Mouse (Mus musculus): ENCODE results near the gene Nhsl1. TPM values are rescaled to one million over a fixed set of nuclear protein-coding genes. Genes with fewer than 3 reads are reported as not detected.

The Nhsl1 gene
- polyA plus RNA-seq (2015; fragmentation: Illumina TruSeq; extraction: RNeasy Lipid Tissue Mini Kit (QIAGEN cat#74804); ENCODE audit: low read depth, low replicate concordance): 11.1 TPM

GRCm38 (mm10) chr10:18318916-18319481 lies at the start of gene Nhsl1:
Gene Nhsl1 (plus strand): TSS chr10:18318985.

GRCm38 (mm10) chr10:18545813-18546235 lies 227.0 kb downstream of the Nhsl1 start, which contains the start of gene Hebp2:
Gene Hebp2 (minus strand): TSS chr10:18546076.

Other genes starting within 250 kb of the Nhsl1 start
- gene Ect2l, start 108.1 kb upstream of the Nhsl1 start, polyA plus RNA-seq (2015; fragmentation: Illumina TruSeq; extraction: RNeasy Lipid Tissue Mini Kit (QIAGEN cat#74804); ENCODE audit: low read depth, low replicate concordance): 0.25 TPM
- 49.7 TPM for gene Ccdc28a, start 84.0 kb upstream of the Nhsl1 start, polyA plus RNA-seq (2015; fragmentation: Illumina TruSeq; extraction: RNeasy Lipid Tissue Mini Kit (QIAGEN cat#74804); ENCODE audit: low read depth, low replicate concordance)
- gene Hebp2, start 227.1 kb downstream of the Nhsl1 start, polyA plus RNA-seq (2015; fragmentation: Illumina TruSeq; extraction: RNeasy Lipid Tissue Mini Kit (QIAGEN cat#74804); ENCODE audit: low read depth, low replicate concordance): 5.4 TPM

Data from brain, adult 10 weeks (tissue).